Mouse (Mus musculus) C2C12 (cell line): Measurements from ENCODE around the gene Rnase1.

Source experiments
- CTCF ChIP-seq: IDR thresholded peaks from one replicate; pipeline ENCODE4 v1.5.1; 2011; ENCODE audit not compliant: control insufficient read depth, insufficient read depth, insufficient read length
- MAX ChIP-seq: IDR thresholded peaks from one replicate; pipeline ENCODE4 v1.6.1; 2011; ENCODE audit warnings: mild to moderate bottlenecking, control low read depth

DNA sequence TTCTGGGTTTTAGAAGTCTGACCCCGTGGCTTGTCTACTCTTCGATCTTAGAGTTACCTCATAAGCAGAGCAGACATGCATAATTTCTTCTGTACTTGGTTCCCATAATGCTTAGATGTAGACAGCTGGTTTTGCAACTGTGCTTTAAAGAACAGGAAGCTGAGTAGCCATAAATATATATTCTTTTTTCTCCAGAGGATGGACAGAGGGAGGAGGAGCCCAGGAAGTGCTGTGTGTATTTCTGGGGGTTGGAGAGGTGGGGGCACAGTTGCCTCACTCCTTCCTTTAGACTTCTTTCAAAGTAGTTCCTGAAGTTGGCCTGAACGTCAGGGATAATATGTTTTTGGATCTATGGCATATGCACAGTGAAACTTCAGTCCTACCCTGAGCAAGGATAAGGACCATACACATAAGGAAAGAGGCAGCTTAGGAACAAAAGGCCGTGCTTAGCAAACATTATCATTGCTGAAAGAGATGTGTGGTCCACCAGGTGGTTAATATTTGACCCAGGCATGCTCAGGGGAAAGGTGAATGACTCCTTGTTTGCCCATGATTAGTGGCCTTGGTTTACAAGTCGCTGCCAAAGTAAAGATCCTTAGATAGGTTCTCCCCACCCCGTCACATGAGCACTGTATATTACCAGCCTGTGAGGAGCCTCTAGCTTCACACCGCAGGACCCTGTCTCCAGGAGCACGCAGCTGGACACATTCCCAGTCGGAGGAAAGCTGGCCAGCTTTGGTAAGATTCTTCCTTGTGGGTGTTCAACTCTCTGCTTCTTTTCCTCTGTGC lies 50.7 kb downstream of the Rnase1 start:
- TF ChIP-seq CTCF (no peak), MAX (no peak)
